Mouse (Mus musculus) midbrain, embryonic 10.5 days (tissue): ENCODE data around the gene Cytip. TPM values are rescaled to one million over a fixed set of nuclear protein-coding genes. Genes with fewer than 3 reads are reported as not detected.

Experiments used
- DNase-seq: peaks from one replicate; pipeline ENCODE4 v3.0.0-alpha.2; 2017; ENCODE audit warnings: low spot score
- H3K27ac ChIP-seq: fragments of 300-500 bp; sonication (generic); replicated peaks from 2 replicates; pipeline ENCODE4 v1.5.1; 2016; ENCODE audit warnings: mild to moderate bottlenecking
- H3K27me3 ChIP-seq: fragments of 300-500 bp; sonication (generic); 2 replicates; pipeline ENCODE4 v1.6.1; 2016; ENCODE audit warnings: low read depth, mild to moderate bottlenecking; ENCODE audit not compliant: poor library complexity, severe bottlenecking
- H3K36me3 ChIP-seq: fragments of 300-500 bp; sonication (generic); 2 replicates; pipeline ENCODE4 v1.6.1; 2016; ENCODE audit warnings: mild to moderate bottlenecking, moderate library complexity
- H3K4me1 ChIP-seq: fragments of 300-500 bp; sonication (generic); 2 replicates; pipeline ENCODE4 v1.6.1; 2016
- H3K4me3 ChIP-seq: fragments of 300-500 bp; sonication (generic); 2 replicates; pipeline ENCODE4 v1.5.1; 2016; ENCODE audit warnings: mild to moderate bottlenecking, moderate library complexity
- H3K9me3 ChIP-seq: fragments of 300-500 bp; sonication (generic); replicated peaks from 2 replicates; pipeline ENCODE4 v1.6.1; 2016; ENCODE audit warnings: mild to moderate bottlenecking
- WGBS: fragments of 180-500 bp; shearing (Covaris S2); methylation state at CpG from one replicate; pipeline ENCODE4 v1.1.7; 2016; 5-methylcytosine and 5-hydroxymethylcytosine counted together
- polyA plus RNA-seq: library from polyadenylated mRNA; unstranded; fragments of >200 nt; fragmentation: Nextera tagmentation; extraction: Ambion mirVana; gene quantifications from 2 replicates; pipeline ENCODE4 v1.2.1, GENCODE M21; 2016

Cytip gene
- polyA plus RNA-seq, 1 experiment from 2014 or later = 0.06 TPM

DNA sequence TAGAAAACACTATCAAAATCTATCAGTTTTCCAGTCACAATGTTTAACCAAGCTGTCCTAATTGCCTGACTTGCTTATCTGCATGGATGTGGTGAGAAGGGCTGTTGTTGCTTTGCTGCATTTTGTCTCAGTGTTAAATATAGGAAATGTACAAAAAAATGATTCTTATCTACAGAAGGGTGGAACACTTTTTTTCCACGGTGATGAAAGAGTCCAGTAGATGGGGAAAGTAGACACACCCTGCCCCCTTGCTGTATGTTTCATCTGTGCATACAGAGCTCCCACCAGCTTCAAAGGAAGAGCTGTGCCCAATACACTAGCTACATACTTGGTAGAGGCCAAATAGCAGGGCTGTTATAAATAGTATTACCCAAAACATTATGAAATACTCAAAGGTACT is 16.3 kb downstream of the Cytip start:
- no peak overlapping the region for H3K27ac ChIP-seq
- no peak for DNase-seq

DNA sequence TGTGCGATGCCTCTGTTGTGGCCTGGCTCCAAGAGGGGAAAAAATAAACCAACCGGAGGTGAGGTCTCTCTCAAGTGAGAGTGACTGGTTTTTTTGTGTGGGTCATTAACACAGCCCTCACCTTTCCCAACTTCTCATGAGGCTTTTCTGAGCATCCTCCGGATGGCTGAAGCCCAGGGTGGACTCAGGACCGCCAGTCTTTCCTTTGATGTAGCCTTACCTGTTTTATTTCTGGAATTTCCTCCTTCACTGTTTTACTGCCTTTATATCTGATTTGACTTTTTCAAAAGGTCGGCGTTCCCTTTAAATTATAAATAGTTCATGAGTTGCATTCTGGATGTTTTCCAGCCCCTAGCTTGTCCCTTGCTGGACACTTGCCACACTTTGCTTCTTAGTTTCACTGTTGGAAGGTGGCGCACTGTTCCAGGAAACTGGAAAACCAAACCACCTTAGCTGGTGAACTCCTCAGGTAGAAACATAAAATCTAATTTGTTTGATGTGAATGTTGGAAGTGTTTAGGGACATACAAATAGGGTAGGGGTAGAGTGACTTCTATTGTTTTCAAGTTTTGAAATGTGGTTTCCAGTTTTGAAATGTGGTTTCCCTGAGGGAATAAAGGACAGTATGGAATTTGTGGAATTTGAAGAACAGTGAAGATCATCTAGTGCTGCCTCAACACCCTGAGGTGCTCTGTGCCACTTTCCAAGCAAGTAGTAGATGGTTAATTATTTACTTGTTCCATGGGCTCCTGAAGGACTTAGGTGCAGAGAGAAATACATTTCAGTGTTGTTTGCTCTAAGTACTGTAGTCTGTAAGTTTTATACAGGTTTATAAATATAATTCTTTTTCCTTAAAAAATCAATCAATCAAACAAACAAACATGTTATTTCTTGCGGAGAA is 19.7 kb downstream of the Cytip start:
- Histone ChIP-seq H3K4me3 (no peak overlapping the region), H3K27me3 (no peaks in the 10 kb centered on the region), H3K27ac (no peak overlapping the region), H3K4me1 (no peaks in the 10 kb centered on the region), H3K36me3 (no peaks in the 10 kb centered on the region), H3K9me3 (no peaks in the 10 kb centered on the region)
- no peak for DNase-seq
- WGBS = 90% methylated on average over 8 of the region's 8 CpGs

More for the DNA sequence above, 16.3 kb downstream of the Cytip start:
- Histone ChIP-seq H3K4me3 (no peak overlapping the region), H3K9me3 (no peaks in the 10 kb centered on the region), H3K36me3 (no peaks in the 10 kb centered on the region), H3K4me1 (no peaks in the 10 kb centered on the region), H3K27me3 (no peaks in the 10 kb centered on the region)
- WGBS = 82% methylated on average over 1 of the region's 1 CpGs

DNA sequence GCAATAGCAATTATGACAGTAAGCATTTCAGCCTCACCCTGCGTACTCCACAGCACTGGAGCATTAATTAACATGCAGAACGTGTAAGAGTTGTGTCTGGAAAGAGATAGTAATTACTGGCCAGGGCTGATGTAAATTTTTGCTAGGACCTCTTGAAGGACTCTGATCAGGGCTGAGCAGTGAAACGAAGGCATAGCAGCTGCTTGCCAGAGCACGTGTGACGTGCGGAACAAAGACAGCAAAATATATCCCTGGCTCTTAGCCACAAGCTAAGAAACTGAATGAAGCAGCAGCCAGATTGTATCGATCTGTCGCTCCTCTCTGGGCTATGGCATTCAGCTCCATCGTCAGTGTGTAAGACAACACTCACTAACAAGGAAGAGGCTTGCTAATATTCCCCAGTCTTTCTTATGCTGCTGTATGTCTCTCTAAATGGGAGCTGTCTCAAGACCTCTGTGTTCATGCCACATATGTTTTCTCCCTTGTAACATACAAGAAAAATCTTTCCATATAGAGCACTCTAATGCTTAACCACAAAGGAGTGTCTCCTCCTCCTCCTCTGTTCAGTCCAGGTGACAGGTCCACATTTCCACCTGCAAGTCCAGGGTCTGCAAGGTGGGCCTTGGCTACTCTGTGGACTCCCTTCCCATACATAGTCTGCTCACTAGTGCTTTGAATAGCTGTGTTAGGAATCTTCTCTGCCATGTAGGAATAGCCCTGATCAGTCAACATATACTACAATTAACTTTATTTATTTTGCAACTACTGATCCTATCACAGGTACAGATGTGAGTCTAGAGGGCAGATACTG is 20.7 kb downstream of the Cytip start:
- no peak for DNase-seq
- 90% methylated on average over 9 of the region's 9 CpGs for WGBS
- no peaks in the 10 kb centered on the region for H3K27me3 ChIP-seq
- H3K4me3 ChIP-seq = no peak overlapping the region
- H3K36me3 ChIP-seq = no peaks in the 10 kb centered on the region
- H3K9me3 ChIP-seq = no peaks in the 10 kb centered on the region
- H3K27ac ChIP-seq = no peak overlapping the region
- no peaks in the 10 kb centered on the region for H3K4me1 ChIP-seq

DNA sequence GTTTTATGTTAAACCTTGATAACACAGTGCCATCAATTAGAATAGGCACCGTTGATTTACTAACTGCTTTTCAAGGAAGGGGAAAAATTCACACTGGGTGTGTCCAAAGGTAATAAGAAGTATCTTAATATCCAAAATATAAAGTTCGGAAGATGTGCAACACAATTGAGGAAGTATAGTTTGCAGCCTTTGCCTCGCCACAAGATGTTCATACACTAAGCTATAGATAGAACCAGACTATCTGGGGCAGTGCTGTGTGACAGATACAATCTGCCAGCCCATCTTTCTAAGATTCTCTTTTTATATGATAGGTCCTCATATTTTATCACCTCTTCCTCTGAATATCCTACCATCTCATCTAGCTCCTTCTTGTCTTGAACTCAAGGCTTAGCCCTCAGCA is 22.4 kb downstream of the Cytip start:
- H3K4me3 ChIP-seq = no peak overlapping the region
- H3K27ac ChIP-seq = no peak overlapping the region
- no peak for DNase-seq
- H3K4me1 ChIP-seq = no peaks in the 10 kb centered on the region
- 96% methylated on average over 3 of the region's 3 CpGs for WGBS
- H3K36me3 ChIP-seq = no peaks in the 10 kb centered on the region
- no peaks in the 10 kb centered on the region for H3K27me3 ChIP-seq
- no peaks in the 10 kb centered on the region for H3K9me3 ChIP-seq

DNA sequence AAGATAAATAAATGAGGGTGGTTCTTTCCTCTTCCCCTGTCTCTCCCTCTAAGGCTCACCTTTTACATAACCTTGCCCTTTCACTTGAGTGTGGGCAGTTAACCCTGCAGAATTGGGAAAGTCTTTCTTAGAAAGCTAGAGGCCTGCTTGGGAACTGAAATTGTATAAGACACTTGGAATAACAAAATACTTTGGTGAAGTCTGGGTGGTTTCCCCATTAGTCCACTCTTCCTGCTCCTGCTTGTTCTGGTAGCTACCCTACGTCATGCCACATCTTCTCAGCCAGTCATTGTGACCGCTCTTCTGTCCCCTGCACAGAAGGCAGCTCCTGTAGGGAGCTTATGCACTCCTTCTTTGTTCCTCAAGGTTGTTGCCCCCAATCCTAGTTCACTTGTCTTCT is 26.2 kb downstream of the Cytip start:
- no peak overlapping the region for H3K4me3 ChIP-seq
- no peaks in the 10 kb centered on the region for H3K9me3 ChIP-seq
- H3K36me3 ChIP-seq = no peaks in the 10 kb centered on the region
- WGBS = 73% methylated on average over 2 of the region's 2 CpGs
- no peaks in the 10 kb centered on the region for H3K4me1 ChIP-seq
- no peaks in the 10 kb centered on the region for H3K27me3 ChIP-seq
- no peak for DNase-seq
- no peak overlapping the region for H3K27ac ChIP-seq

DNA sequence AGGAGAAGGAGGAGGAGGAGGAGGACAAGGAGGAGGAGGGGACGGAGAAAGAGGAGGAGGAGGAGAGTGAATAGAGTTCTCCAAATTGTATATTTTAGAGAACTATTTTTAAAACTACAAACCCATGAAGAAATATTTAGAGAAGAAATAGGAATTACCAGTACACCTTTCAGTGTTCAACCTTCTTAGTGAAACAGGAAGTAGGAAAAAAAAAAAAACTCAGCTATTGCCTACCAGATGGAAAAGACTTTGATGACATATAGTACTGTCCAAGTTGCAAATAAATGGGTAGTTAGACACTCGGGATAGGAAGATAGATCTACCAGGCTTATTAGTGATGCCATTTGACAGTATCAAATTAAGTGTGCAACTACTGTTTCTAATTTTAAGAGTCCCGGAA is 27.7 kb downstream of the Cytip start:
- WGBS = 93% methylated on average over 3 of the region's 3 CpGs
- Histone ChIP-seq H3K36me3 (no peaks in the 10 kb centered on the region), H3K27me3 (no peaks in the 10 kb centered on the region), H3K4me1 (no peaks in the 10 kb centered on the region), H3K9me3 (no peaks in the 10 kb centered on the region), H3K27ac (no peak overlapping the region), H3K4me3 (no peak overlapping the region)
- no peak for DNase-seq

DNA sequence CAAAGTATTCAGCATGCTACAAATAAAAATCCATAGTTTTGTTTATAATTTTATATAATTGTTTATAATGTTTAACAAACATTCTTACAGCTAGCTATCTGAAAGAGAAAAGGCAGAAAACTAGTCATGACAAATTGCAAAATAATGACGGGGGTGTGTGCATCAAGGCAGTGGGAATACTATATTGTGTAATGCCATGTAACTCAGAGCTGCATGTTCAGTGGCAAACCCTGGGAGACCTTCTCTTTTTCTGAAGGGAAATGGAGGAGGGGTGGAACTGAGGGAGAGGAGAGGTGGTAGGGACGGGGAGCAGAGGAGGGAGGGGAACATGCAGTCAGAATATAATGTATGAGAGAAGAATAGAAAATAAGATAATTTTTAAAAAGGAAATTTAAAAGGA is 28.6 kb downstream of the Cytip start:
- Histone ChIP-seq H3K4me1 (no peaks in the 10 kb centered on the region), H3K27me3 (no peaks in the 10 kb centered on the region), H3K36me3 (no peaks in the 10 kb centered on the region), H3K27ac (no peak overlapping the region), H3K9me3 (no peaks in the 10 kb centered on the region), H3K4me3 (no peak overlapping the region)
- no peak for DNase-seq
- WGBS = 81% methylated on average over 2 of the region's 2 CpGs

DNA sequence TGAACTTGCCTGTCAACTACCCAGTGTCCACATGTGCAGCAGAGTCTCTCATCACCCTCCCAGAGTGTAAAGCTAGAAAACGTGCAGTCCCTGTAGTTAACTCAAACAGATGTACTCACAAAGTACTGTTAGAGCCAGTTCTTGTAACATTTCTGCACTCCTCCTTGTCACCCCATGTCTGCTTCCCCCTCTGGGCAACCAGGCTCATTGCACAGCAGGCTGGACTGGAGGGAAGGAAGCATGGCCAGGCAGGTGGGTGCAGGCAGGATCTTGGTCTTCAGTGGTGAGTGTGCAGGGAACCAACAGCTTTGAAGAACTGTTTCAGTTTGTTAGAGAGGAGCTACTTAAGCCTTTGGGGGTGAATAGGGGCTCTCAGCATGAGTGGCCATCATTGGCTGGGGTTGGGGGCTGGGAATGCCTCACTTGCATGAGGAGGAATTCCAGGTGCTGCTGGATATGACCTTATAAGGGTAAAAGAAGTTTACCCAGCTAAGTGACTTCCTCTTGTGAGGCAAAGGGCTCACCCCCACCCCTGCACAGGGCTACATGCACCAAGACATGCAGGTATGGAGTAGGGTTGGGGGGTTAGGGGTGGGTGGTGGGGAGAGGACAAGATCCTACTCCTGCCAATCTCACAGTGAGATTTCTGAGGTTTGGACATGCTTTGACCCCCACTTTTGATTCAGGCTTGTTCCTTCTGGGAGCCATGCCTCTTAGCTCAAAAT is 31.7 kb downstream of the Cytip start:
- H3K27ac ChIP-seq = no peak overlapping the region
- H3K4me1 ChIP-seq = no peaks in the 10 kb centered on the region
- no peak overlapping the region for H3K4me3 ChIP-seq
- no peaks in the 10 kb centered on the region for H3K9me3 ChIP-seq
- H3K27me3 ChIP-seq = no peaks in the 10 kb centered on the region
- DNase-seq = no peak
- H3K36me3 ChIP-seq = no peaks in the 10 kb centered on the region
- WGBS = 79% methylated on average over 1 of the region's 1 CpGs

DNA sequence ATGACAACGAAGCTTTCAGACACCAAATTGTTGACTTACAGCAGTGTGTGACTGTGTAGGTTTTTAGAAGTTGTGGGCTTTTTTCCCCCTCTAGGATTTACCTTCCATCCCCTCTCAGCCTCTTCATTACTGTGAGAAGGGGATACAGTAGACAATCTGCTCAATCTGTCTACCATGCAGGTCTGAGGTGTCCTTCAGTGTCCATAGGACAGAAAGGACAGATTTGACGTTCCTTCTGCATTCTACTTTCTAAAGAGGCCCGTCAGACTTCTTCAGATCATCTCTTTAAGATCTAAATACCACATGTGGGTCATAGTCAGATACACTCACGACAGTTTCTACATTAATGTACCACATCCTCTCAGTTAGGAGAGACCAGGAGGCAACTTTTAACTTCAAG is 33.5 kb downstream of the Cytip start:
- Histone ChIP-seq H3K36me3 (no peaks in the 10 kb centered on the region), H3K27ac (no peak overlapping the region), H3K9me3 (no peaks in the 10 kb centered on the region), H3K27me3 (no peaks in the 10 kb centered on the region), H3K4me1 (no peaks in the 10 kb centered on the region), H3K4me3 (no peak overlapping the region)
- DNase-seq = no peak
- WGBS = 87% methylated on average over 4 of the region's 4 CpGs

DNA sequence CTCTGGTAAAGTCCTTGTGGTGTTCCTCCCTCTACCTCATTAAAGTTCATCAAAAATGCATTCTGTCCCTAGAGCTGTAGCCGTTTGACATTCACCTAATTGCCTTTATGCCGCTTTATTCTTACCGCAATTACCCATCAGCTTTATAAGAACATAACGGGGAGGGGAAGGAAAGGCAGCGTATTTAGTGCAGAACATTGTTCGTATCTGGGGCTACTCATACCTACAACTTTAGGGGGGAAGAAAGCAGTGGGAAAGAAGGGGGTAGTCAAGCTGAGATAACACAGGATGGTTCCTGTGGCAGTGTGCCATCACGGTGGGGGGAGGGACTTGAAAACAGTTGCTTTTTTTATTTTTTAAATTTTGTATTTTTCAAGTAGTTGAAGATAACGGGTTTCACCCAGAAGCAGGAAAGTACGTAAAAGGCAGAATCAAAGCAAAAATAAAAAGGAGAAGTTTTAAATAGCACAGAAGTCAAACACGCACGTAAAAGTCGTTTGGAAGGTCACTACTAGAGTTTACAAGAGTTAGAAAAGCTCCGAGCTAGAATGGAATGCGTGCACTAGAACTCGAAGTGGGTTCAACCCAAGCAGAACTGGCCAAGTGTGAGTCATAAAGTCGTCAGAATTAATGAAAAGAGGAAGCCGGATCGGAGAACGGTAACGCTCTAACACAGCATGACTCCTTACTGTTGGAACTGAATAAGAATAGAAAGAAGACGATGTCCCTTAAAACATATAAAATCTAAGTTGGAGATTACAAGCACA is 34.6 kb downstream of the Cytip start:
- H3K4me3 ChIP-seq = no peak overlapping the region
- H3K27me3 ChIP-seq = no peaks in the 10 kb centered on the region
- H3K27ac ChIP-seq = no peak overlapping the region
- no peaks in the 10 kb centered on the region for H3K4me1 ChIP-seq
- 90% methylated on average over 21 of the region's 21 CpGs for WGBS
- H3K36me3 ChIP-seq = no peaks in the 10 kb centered on the region
- H3K9me3 ChIP-seq = no peaks in the 10 kb centered on the region
- no peak for DNase-seq

DNA sequence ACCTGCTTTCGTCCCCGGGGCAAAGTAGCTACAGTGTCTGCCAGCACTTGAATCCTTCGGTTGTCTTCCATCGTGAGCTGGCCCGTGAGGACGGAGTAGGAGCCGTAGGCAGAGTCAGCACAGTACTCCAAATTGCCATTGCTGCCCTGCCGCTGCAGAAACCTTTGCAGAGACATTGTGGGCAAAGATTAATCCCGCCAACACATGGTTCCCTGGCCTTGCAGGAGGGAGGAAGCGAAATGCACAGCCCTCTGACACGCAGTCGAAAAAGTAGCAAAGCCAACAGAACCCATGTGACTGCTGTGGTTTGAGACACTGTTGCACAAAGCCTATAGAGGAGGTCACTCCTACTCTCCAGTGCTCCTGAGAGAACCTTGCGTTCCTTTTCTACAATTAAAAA is 35.5 kb downstream of the Cytip start:
- H3K9me3 ChIP-seq = no peaks in the 10 kb centered on the region
- no peak overlapping the region for H3K27ac ChIP-seq
- no peaks in the 10 kb centered on the region for H3K36me3 ChIP-seq
- WGBS = 94% methylated on average over 13 of the region's 13 CpGs
- H3K4me1 ChIP-seq = no peaks in the 10 kb centered on the region
- DNase-seq = no peak
- no peak overlapping the region for H3K4me3 ChIP-seq
- no peaks in the 10 kb centered on the region for H3K27me3 ChIP-seq

DNA sequence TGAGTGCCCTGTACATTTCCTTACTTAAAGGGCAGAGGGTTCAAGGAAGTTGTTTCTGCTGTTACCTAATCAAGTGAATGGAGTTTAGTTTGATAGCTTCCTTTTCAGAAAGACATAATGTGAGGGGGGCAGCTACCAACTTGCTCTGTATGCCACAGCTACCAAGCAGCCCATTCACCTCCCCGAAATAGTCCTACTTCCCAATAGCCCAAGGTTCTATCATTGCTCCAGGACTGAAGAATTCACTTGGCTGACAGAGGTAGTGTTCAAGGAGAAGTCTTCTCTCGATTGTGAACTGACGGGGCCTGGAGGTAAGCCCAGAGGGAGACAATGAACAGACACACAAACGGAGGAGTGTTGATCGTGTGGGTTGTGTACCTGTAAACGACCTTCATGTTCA is 36.2 kb downstream of the Cytip start:
- no peaks in the 10 kb centered on the region for H3K36me3 ChIP-seq
- no peak overlapping the region for H3K4me3 ChIP-seq
- H3K27me3 ChIP-seq = no peaks in the 10 kb centered on the region
- no peak for DNase-seq
- no peaks in the 10 kb centered on the region for H3K4me1 ChIP-seq
- 93% methylated on average over 6 of the region's 6 CpGs for WGBS
- H3K27ac ChIP-seq = no peak overlapping the region
- no peaks in the 10 kb centered on the region for H3K9me3 ChIP-seq
